Mouse (Mus musculus) bone marrow, adult 2 months (tissue): ENCODE measurements around the gene Olfr218. TPM values are rescaled to one million over a fixed set of nuclear protein-coding genes. Genes with fewer than 3 reads are reported as not detected.
"Not testable (repeated sequence)": the region's sequence is repeated elsewhere in the genome, so short reads cannot be mapped to it uniquely, and the experiment has no call there.

Experiments used
- H3K27ac ChIP-seq: fragments of 200-500 bp; 2 replicates; pipeline ENCODE4 v1.5.1; 2012; ENCODE audit warnings: low read depth, mild to moderate bottlenecking, control low read depth, inconsistent platforms, low read length; ENCODE audit not compliant: control insufficient read depth, poor library complexity, insufficient read depth
- H3K4me1 ChIP-seq: fragments of 200-500 bp; 2 replicates; pipeline ENCODE4 v1.6.1; 2011; ENCODE audit warnings: low read length; ENCODE audit not compliant: control insufficient read depth, insufficient read depth
- H3K4me3 ChIP-seq: fragments of 200-500 bp; replicated peaks from 2 replicates; pipeline ENCODE3; 2011; ENCODE audit warnings: mild to moderate bottlenecking, low read depth, low read length, control low read depth; ENCODE audit not compliant: control insufficient read depth
- CTCF ChIP-seq: fragments of 200-500 bp; IDR thresholded peaks from 2 replicates; pipeline ENCODE4 v1.5.1; 2011; ENCODE audit warnings: low read length, control low read depth; ENCODE audit not compliant: control insufficient read depth, insufficient read depth
- POLR2A ChIP-seq: fragments of 200-500 bp; IDR thresholded peaks from 2 replicates; pipeline ENCODE4 v1.6.1; 2011; ENCODE audit warnings: low read depth, mild to moderate bottlenecking, control low read depth, low read length, borderline replicate concordance; ENCODE audit not compliant: control insufficient read depth
- WGBS: fragments of 180-500 bp; shearing (Covaris S2); methylation state at CpG from one replicate; pipeline ENCODE4 v1.1.7; 2018; 5-methylcytosine and 5-hydroxymethylcytosine counted together
- polyA plus RNA-seq: library from polyadenylated mRNA; stranded (reverse); fragments of >200 nt; gene quantifications from 2 replicates; pipeline ENCODE4 v1.2.4, GENCODE M21; 2011; ENCODE audit warnings: low replicate concordance; ENCODE audit not compliant: missing spikeins, insufficient read depth, insufficient read length

The Olfr218 gene
- polyA plus RNA-seq: not detected in 2 replicates

- no peak within 1 kb of the TSS for H3K27ac ChIP-seq
- TF ChIP-seq POLR2A (no peak), CTCF (no peak)
- 73% methylated on average over 5 of the region's 5 CpGs for WGBS
- H3K4me3 ChIP-seq: no peak within 1 kb of the TSS
- no peaks in the 10 kb centered on the region for H3K4me1 ChIP-seq
Observed at GRCm38 (mm10) chr1:173197508-173197907, at the start of gene Olfr218. Gene Olfr218 (plus strand): TSS chr1:173197808.

GRCm38 (mm10) chr1:173174154-173174842 lies 23.3 kb upstream of the Olfr218 start:
- no peak overlapping the region for H3K27ac ChIP-seq
- H3K4me1 ChIP-seq: no peaks in the 10 kb centered on the region
- H3K4me3 ChIP-seq: no peak overlapping the region
- TF ChIP-seq CTCF (no peak), POLR2A (no peak)

- no peaks in the 10 kb centered on the region for H3K4me1 ChIP-seq
- 55% methylated on average over 3 of the region's 3 CpGs for WGBS
- TF ChIP-seq CTCF (no peak), POLR2A (no peak)
- no peak within 1 kb of the TSS for H3K4me3 ChIP-seq
- no peak within 1 kb of the TSS for H3K27ac ChIP-seq
Observed at GRCm38 (mm10) chr1:173190540-173190939, 7.1 kb upstream of the Olfr218 start, which contains the start of gene Olfr1406. Gene Olfr1406 (minus strand): TSS chr1:173190640.

- TF ChIP-seq POLR2A (no peak), CTCF (no peak)
- 41% methylated on average over 3 of the region's 3 CpGs for WGBS
- Histone ChIP-seq H3K4me1 (no peaks in the 10 kb centered on the region), H3K27ac (no peak overlapping the region), H3K4me3 (no peak overlapping the region)
Observed at GRCm38 (mm10) chr1:173192059-173192458, 5.5 kb upstream of the Olfr218 start.

GRCm38 (mm10) chr1:173196359-173196758 lies 1.2 kb upstream of the Olfr218 start:
- TF ChIP-seq CTCF: no peak
- TF ChIP-seq POLR2A: no peak
- Histone ChIP-seq H3K27ac (no peak overlapping the region), H3K4me3 (no peak overlapping the region), H3K4me1 (no peaks in the 10 kb centered on the region)
- 67% methylated on average over 2 of the region's 2 CpGs for WGBS

GRCm38 (mm10) chr1:173212092-173212491 lies 14.5 kb downstream of the Olfr218 start, which contains the start of gene Olfr1404:
Gene Olfr1404 (plus strand): TSS chr1:173212392.
- H3K27ac ChIP-seq: no peak within 1 kb of the TSS
- no peak within 1 kb of the TSS for H3K4me3 ChIP-seq
- 74% methylated on average over 5 of the region's 5 CpGs for WGBS
- TF ChIP-seq CTCF (no peak), POLR2A (no peak)
- H3K4me1 ChIP-seq: no peaks in the 10 kb centered on the region

GRCm38 (mm10) chr1:173216481-173216880 lies 18.9 kb downstream of the Olfr218 start:
- no peak overlapping the region for H3K4me3 ChIP-seq
- H3K27ac ChIP-seq: no peak overlapping the region
- WGBS: 74% methylated on average over 3 of the region's 3 CpGs
- no peaks in the 10 kb centered on the region for H3K4me1 ChIP-seq
- TF ChIP-seq CTCF: no peak
- no peak for TF ChIP-seq POLR2A

- H3K4me3 ChIP-seq: no peak within 1 kb of the TSS
- H3K27ac ChIP-seq: no peak within 1 kb of the TSS
- WGBS: 29% methylated on average over 2 of the region's 2 CpGs
- H3K4me1 ChIP-seq: no peaks in the 10 kb centered on the region
- TF ChIP-seq POLR2A (no peak), CTCF (no peak)
Observed at GRCm38 (mm10) chr1:173227081-173227480, 29.5 kb downstream of the Olfr218 start, which contains the start of gene Fcer1a. Gene Fcer1a (minus strand): TSS chr1:173227214.

- not testable (repeated sequence) for H3K4me1 ChIP-seq, H3K27ac ChIP-seq
- 78% methylated on average over 1 of the region's 1 CpGs for WGBS
Observed at GRCm38 (mm10) chr1:173237004-173237403, 39.4 kb downstream of the Olfr218 start.

More at GRCm38 (mm10) chr1:173237004-173237403, 39.4 kb downstream of the Olfr218 start:
- H3K4me3 ChIP-seq: not testable (repeated sequence)
